Mouse (Mus musculus) hindlimb bud, embryonic 11.5 days (tissue): ENCODE measurements around the gene Numa1.
"Not testable (repeated sequence)": the region's sequence is repeated elsewhere in the genome, so short reads cannot be mapped to it uniquely, and the experiment has no call there.

Experiments used
- DNase-seq: peaks from one replicate; pipeline ENCODE4 v3.0.0-alpha.2; 2012; ENCODE audit warnings: low read depth, low spot score; ENCODE audit errors: extremely low spot score

Numa1 gene

GRCm38 (mm10) chr7:101974505-101974904 is 40.6 kb downstream of the Numa1 start:
- no peak for DNase-seq

- DNase-seq: no peak
Measured at GRCm38 (mm10) chr7:101982735-101983134, 48.8 kb downstream of the Numa1 start.

GRCm38 (mm10) chr7:101985081-101985480 is 51.2 kb downstream of the Numa1 start:
- no peak for DNase-seq

GRCm38 (mm10) chr7:101994241-101994640 is 60.3 kb downstream of the Numa1 start:
- no peak for DNase-seq

- no peak for DNase-seq
Measured at GRCm38 (mm10) chr7:101998194-101998927, 64.5 kb downstream of the Numa1 start.

GRCm38 (mm10) chr7:101999461-102000151 is 65.7 kb downstream of the Numa1 start:
- DNase-seq: no peak

- DNase-seq: no peak
Measured at GRCm38 (mm10) chr7:102000296-102000695, 66.4 kb downstream of the Numa1 start.

GRCm38 (mm10) chr7:102000921-102001630 is 67.2 kb downstream of the Numa1 start:
- DNase-seq: no peak

GRCm38 (mm10) chr7:102006520-102006919 is 72.6 kb downstream of the Numa1 start:
- DNase-seq: no peak

- no peak for DNase-seq
Measured at GRCm38 (mm10) chr7:102011855-102012254, 77.9 kb downstream of the Numa1 start.

- DNase-seq: no peak
Measured at GRCm38 (mm10) chr7:102013416-102013815, 79.5 kb downstream of the Numa1 start.

GRCm38 (mm10) chr7:102014995-102015394 is 81.1 kb downstream of the Numa1 start:
- DNase-seq: no peak

- DNase-seq: no peak
Measured at GRCm38 (mm10) chr7:102016936-102017335, 83.0 kb downstream of the Numa1 start.

GRCm38 (mm10) chr7:102017452-102017851 is 83.5 kb downstream of the Numa1 start:
- DNase-seq: no peak

GRCm38 (mm10) chr7:102018034-102018433 is 84.1 kb downstream of the Numa1 start:
- DNase-seq: no peak

- no peak for DNase-seq
Measured at GRCm38 (mm10) chr7:102018590-102018989, 84.7 kb downstream of the Numa1 start, which contains the start of gene Il18bp. TSS of gene Il18bp (minus strand) at chr7:102018690.

- DNase-seq: no peak
Measured at GRCm38 (mm10) chr7:102019362-102019761, 85.5 kb downstream of the Numa1 start.

- DNase-seq: not testable (repeated sequence)
Measured at GRCm38 (mm10) chr7:102020934-102021333, 87.0 kb downstream of the Numa1 start.

GRCm38 (mm10) chr7:102023821-102024220 is 89.9 kb downstream of the Numa1 start:
- DNase-seq: no peak

GRCm38 (mm10) chr7:102025187-102026119 is 91.5 kb downstream of the Numa1 start:
- DNase-seq: no peak

- no peak for DNase-seq
Measured at GRCm38 (mm10) chr7:102034904-102035303, 101.0 kb downstream of the Numa1 start.
